Mouse (Mus musculus): ENCODE measurements around the gene E130309D02Rik.

E130309D02Rik gene

GRCm38 (mm10) chr5:143309916-143310315, 5.2 kb downstream of the E130309D02Rik start:
- DNase-seq (ENCODE audit: low spot score) = no peak

GRCm38 (mm10) chr5:143308825-143309224, 6.3 kb downstream of the E130309D02Rik start:
- DNase-seq (ENCODE audit: low spot score) = no peak

- DNase-seq (ENCODE audit: low spot score) = no peak
Measured at GRCm38 (mm10) chr5:143304251-143304650, 10.9 kb downstream of the E130309D02Rik start.

GRCm38 (mm10) chr5:143301296-143301695, 13.9 kb downstream of the E130309D02Rik start:
- no peak for DNase-seq (ENCODE audit: low spot score)

- DNase-seq (ENCODE audit: low spot score) = peak; percentile 60
Measured at GRCm38 (mm10) chr5:143299686-143300085, 15.5 kb downstream of the E130309D02Rik start.

- DNase-seq (ENCODE audit: low spot score) = no peak
Measured at GRCm38 (mm10) chr5:143298391-143298790, 16.8 kb downstream of the E130309D02Rik start.

GRCm38 (mm10) chr5:143297986-143298385, 17.2 kb downstream of the E130309D02Rik start:
- no peak for DNase-seq (ENCODE audit: low spot score)

GRCm38 (mm10) chr5:143295330-143295729, 19.8 kb downstream of the E130309D02Rik start:
- DNase-seq (ENCODE audit: low spot score) = no peak

GRCm38 (mm10) chr5:143294862-143295261, 20.3 kb downstream of the E130309D02Rik start:
- DNase-seq (ENCODE audit: low spot score) = no peak

GRCm38 (mm10) chr5:143293404-143293803, 21.8 kb downstream of the E130309D02Rik start, which contains the start of gene Zfp853:
Zfp853 (minus strand) TSS chr5:143293623.
- no peak for DNase-seq (ENCODE audit: low spot score)

GRCm38 (mm10) chr5:143292879-143293278, 22.3 kb downstream of the E130309D02Rik start:
- no peak for DNase-seq (ENCODE audit: low spot score)

- no peak for DNase-seq (ENCODE audit: low spot score)
Measured at GRCm38 (mm10) chr5:143289299-143289698, 25.9 kb downstream of the E130309D02Rik start.

- no peak for DNase-seq (ENCODE audit: low spot score)
Measured at GRCm38 (mm10) chr5:143288378-143288911, 26.7 kb downstream of the E130309D02Rik start.

- DNase-seq (ENCODE audit: low spot score) = peak; percentile 28
Measured at GRCm38 (mm10) chr5:143287774-143288328, 27.3 kb downstream of the E130309D02Rik start.

GRCm38 (mm10) chr5:143284762-143285161, 30.4 kb downstream of the E130309D02Rik start:
- DNase-seq (ENCODE audit: low spot score) = no peak

GRCm38 (mm10) chr5:143279247-143279646, 35.9 kb downstream of the E130309D02Rik start:
- DNase-seq (ENCODE audit: low spot score) = no peak

GRCm38 (mm10) chr5:143275761-143276160, 39.4 kb downstream of the E130309D02Rik start:
- no peak for DNase-seq (ENCODE audit: low spot score)

- no peak for DNase-seq (ENCODE audit: low spot score)
Measured at GRCm38 (mm10) chr5:143272540-143273330, 42.4 kb downstream of the E130309D02Rik start.

- DNase-seq (ENCODE audit: low spot score) = no peak
Measured at GRCm38 (mm10) chr5:143272108-143272507, 43.1 kb downstream of the E130309D02Rik start.

- DNase-seq (ENCODE audit: low spot score) = no peak
Measured at GRCm38 (mm10) chr5:143271642-143272041, 43.5 kb downstream of the E130309D02Rik start.

GRCm38 (mm10) chr5:143270151-143270519, 45.0 kb downstream of the E130309D02Rik start:
- no peak for DNase-seq (ENCODE audit: low spot score)

- peak; percentile 77 for DNase-seq (ENCODE audit: low spot score)
Measured at GRCm38 (mm10) chr5:143269363-143270150, 45.6 kb downstream of the E130309D02Rik start, which contains the start of gene Zfp316. Zfp316 (minus strand) TSS chr5:143270022.

Data from embryo, embryonic 10.5 days (tissue).